25 mouse cellular contexts compared by ENCODE assay signal in genomic region chr14:122283959-122284358, GRCm38 (mm10).
"Had no signal": no experiment of that assay in that cellular context is flagged by ENCODE, and none has a peak within 500 bp of the region (broad histone marks: within the 10 kb centered on the region; RNA-seq: fewer than 3 reads in every experiment).

No protein-coding gene starts in this region.

- H3K9me3 ChIP-seq: embryonic facial prominence, embryonic 10.5 days; embryonic facial prominence, embryonic 12.5 days; embryonic facial prominence, embryonic 13.5 days; embryonic facial prominence, embryonic 15.5 days; forebrain, embryonic 10.5 days; forebrain, embryonic 12.5 days; forebrain, embryonic 13.5 days; forebrain, embryonic 15.5 days had no signal

- H3K27ac ChIP-seq: embryonic facial prominence, embryonic 10.5 days; embryonic facial prominence, embryonic 12.5 days; embryonic facial prominence, embryonic 13.5 days; embryonic facial prominence, embryonic 15.5 days; forebrain, embryonic 10.5 days; forebrain, embryonic 12.5 days; forebrain, embryonic 13.5 days; forebrain, embryonic 15.5 days; gastrocnemius, adult 2 months; heart, adult 2 months had no signal

- H3K9ac ChIP-seq: embryonic facial prominence, embryonic 12.5 days; embryonic facial prominence, embryonic 13.5 days; embryonic facial prominence, embryonic 15.5 days; forebrain, embryonic 12.5 days; forebrain, embryonic 13.5 days; forebrain, embryonic 15.5 days; forebrain, postnatal 0 days had no signal

- H3K36me3 ChIP-seq: embryonic facial prominence, embryonic 10.5 days; embryonic facial prominence, embryonic 12.5 days; embryonic facial prominence, embryonic 13.5 days; embryonic facial prominence, embryonic 15.5 days; forebrain, embryonic 10.5 days; forebrain, embryonic 12.5 days; forebrain, embryonic 15.5 days had no signal

- DNase-seq: cerebellum, adult 9-10 months; cerebellum, adult 9-11 months; cerebellum, postnatal 10 days; cerebellum, postnatal 14 days; cerebellum, postnatal 25 days; cerebellum, postnatal 36 days; embryo, embryonic 11 days; forebrain, postnatal 0 days; gastrocnemius, adult 2 months; gastrocnemius, postnatal 10 days; gastrocnemius, postnatal 14 days; gastrocnemius, postnatal 25 days; gastrocnemius, postnatal 36 days; heart, adult 11 months; heart, adult 18-20 months; heart, adult 2 months had no signal

- H3K4me1 ChIP-seq: embryonic facial prominence, embryonic 12.5 days; embryonic facial prominence, embryonic 15.5 days had no signal

- H3K4me3 ChIP-seq: embryonic facial prominence, embryonic 10.5 days; embryonic facial prominence, embryonic 12.5 days; embryonic facial prominence, embryonic 13.5 days; embryonic facial prominence, embryonic 15.5 days; erythroblast, embryonic 14.5 days; forebrain, embryonic 10.5 days; forebrain, embryonic 12.5 days; forebrain, embryonic 13.5 days; forebrain, embryonic 15.5 days; gastrocnemius, adult 2 months; heart, adult 2 months had no signal
